Mouse (Mus musculus): ENCODE measurements around the gene Efna5. TPM values are rescaled to one million over a fixed set of nuclear protein-coding genes. Genes with fewer than 3 reads are reported as not detected.

Efna5 gene
- polyA plus RNA-seq, 1 experiment from 2014 or later: 46.0 TPM

- peaks cover 20% of the 10 kb centered on the region for H3K4me1 ChIP-seq
- no peak overlapping the region for H3K4me3 ChIP-seq (replicated peaks)
- no peak for ATAC-seq (ENCODE audit: low FRiP score)
- H3K9me3 ChIP-seq (replicated peaks): no peaks in the 10 kb centered on the region
- H3K27ac ChIP-seq (replicated peaks): no peak overlapping the region
- no peaks in the 10 kb centered on the region for H3K36me3 ChIP-seq
- no peak overlapping the region for H3K9ac ChIP-seq (replicated peaks)
- H3K4me2 ChIP-seq: no peak overlapping the region
- H3K27me3 ChIP-seq (replicated peaks): no peaks in the 10 kb centered on the region
- 95% methylated on average over 11 of the region's 11 CpGs for WGBS
These were observed 267.9 kb downstream of the Efna5 start for GRCm38 (mm10) chr17:62613232-62613631.

- 33% methylated on average over 8 of the region's 8 CpGs for WGBS
- Histone ChIP-seq H3K36me3 (no peaks in the 10 kb centered on the region), H3K4me2 (no peak overlapping the region), H3K27ac (replicated peaks) (no peak overlapping the region), H3K9me3 (replicated peaks) (no peaks in the 10 kb centered on the region), H3K9ac (replicated peaks) (no peak overlapping the region), H3K4me1 (peaks cover 27% of the 10 kb centered on the region), H3K4me3 (replicated peaks) (no peak overlapping the region), H3K27me3 (replicated peaks) (no peaks in the 10 kb centered on the region)
- no peak for ATAC-seq (ENCODE audit: low FRiP score)
These were observed 273.0 kb downstream of the Efna5 start for GRCm38 (mm10) chr17:62608145-62608544.

GRCm38 (mm10) chr17:62607304-62607914, 273.7 kb downstream of the Efna5 start:
- Histone ChIP-seq H3K27ac (replicated peaks) (peak overlapping the region; percentile 29), H3K9me3 (replicated peaks) (no peaks in the 10 kb centered on the region), H3K36me3 (no peaks in the 10 kb centered on the region), H3K4me2 (peak overlapping the region; percentile 33), H3K27me3 (replicated peaks) (no peaks in the 10 kb centered on the region), H3K9ac (replicated peaks) (no peak overlapping the region), H3K4me3 (replicated peaks) (0 out of 2 replicates have a peak overlapping the region, but pooled peaks have one; percentile 0), H3K4me1 (peaks cover 27% of the 10 kb centered on the region)
- 30% methylated on average over 18 of the region's 18 CpGs for WGBS
- peak; percentile 59 for ATAC-seq (ENCODE audit: low FRiP score)

DNA sequence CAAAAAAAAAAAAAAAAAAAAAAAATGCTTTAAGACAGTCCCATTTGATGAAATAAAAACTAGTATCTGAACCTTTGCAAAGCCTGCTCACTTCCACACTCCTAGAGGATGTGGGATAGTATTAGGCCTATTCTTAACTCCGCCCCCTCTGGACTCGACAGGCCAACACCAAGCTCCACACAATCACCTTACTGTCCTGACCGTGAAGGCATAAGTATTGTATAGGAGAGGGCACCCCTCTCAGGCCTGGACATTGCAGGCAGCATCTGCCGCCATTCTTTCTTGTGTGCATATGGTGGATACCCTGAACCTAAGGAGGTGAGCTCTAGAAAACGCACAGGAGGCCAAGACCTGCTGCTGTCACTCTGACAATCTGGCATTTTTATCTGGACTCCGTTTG, 274.4 kb downstream of the Efna5 start:
- H3K36me3 ChIP-seq: no peaks in the 10 kb centered on the region
- H3K9ac ChIP-seq (replicated peaks): no peak overlapping the region
- WGBS: 78% methylated on average over 6 of the region's 6 CpGs
- no peak; the same call in none of the 2 replicates for ATAC-seq (ENCODE audit: low FRiP score)
- no peak overlapping the region for H3K27ac ChIP-seq (replicated peaks)
- peaks cover 25% of the 10 kb centered on the region for H3K4me1 ChIP-seq
- no peaks in the 10 kb centered on the region for H3K9me3 ChIP-seq (replicated peaks)
- no peak overlapping the region for H3K4me3 ChIP-seq (replicated peaks)
- H3K27me3 ChIP-seq (replicated peaks): no peaks in the 10 kb centered on the region
- H3K4me2 ChIP-seq: no peak overlapping the region

- 75% methylated on average over 5 of the region's 5 CpGs for WGBS
- Histone ChIP-seq H3K4me1 (peaks cover 22% of the 10 kb centered on the region), H3K9me3 (replicated peaks) (no peaks in the 10 kb centered on the region), H3K27ac (replicated peaks) (no peak overlapping the region), H3K27me3 (replicated peaks) (no peaks in the 10 kb centered on the region), H3K4me2 (no peak overlapping the region), H3K9ac (replicated peaks) (no peak overlapping the region), H3K4me3 (replicated peaks) (no peak overlapping the region), H3K36me3 (no peaks in the 10 kb centered on the region)
- no peak for ATAC-seq (ENCODE audit: low FRiP score)
These were observed 276.8 kb downstream of the Efna5 start for GRCm38 (mm10) chr17:62604309-62604708.

DNA sequence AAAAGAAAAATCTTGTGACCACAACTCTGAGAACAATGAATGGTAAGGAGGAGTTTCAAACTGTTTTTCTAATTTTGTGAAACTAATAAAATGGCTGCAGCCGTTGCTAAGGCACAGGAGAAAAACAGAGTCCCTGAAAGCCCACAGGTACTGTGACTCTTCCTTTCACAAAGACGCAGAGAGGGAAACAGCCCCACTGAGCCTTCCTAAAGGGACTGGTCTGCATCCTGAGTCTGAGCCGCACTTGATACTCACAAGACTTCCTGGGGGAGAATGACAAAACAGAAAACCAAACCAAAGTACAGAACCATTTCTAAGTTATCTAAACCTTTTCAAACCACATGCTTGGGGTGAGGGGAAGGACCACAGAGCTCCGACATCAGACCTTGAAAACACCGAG, 277.5 kb downstream of the Efna5 start:
- H3K9me3 ChIP-seq (replicated peaks): no peaks in the 10 kb centered on the region
- no peaks in the 10 kb centered on the region for H3K27me3 ChIP-seq (replicated peaks)
- H3K27ac ChIP-seq (replicated peaks): no peak overlapping the region
- no peak for ATAC-seq (ENCODE audit: low FRiP score)
- H3K9ac ChIP-seq (replicated peaks): no peak overlapping the region
- H3K4me2 ChIP-seq: no peak overlapping the region
- H3K4me1 ChIP-seq: peaks cover 20% of the 10 kb centered on the region
- no peak overlapping the region for H3K4me3 ChIP-seq (replicated peaks)
- WGBS: 60% methylated on average over 5 of the region's 5 CpGs
- H3K36me3 ChIP-seq: no peaks in the 10 kb centered on the region

DNA sequence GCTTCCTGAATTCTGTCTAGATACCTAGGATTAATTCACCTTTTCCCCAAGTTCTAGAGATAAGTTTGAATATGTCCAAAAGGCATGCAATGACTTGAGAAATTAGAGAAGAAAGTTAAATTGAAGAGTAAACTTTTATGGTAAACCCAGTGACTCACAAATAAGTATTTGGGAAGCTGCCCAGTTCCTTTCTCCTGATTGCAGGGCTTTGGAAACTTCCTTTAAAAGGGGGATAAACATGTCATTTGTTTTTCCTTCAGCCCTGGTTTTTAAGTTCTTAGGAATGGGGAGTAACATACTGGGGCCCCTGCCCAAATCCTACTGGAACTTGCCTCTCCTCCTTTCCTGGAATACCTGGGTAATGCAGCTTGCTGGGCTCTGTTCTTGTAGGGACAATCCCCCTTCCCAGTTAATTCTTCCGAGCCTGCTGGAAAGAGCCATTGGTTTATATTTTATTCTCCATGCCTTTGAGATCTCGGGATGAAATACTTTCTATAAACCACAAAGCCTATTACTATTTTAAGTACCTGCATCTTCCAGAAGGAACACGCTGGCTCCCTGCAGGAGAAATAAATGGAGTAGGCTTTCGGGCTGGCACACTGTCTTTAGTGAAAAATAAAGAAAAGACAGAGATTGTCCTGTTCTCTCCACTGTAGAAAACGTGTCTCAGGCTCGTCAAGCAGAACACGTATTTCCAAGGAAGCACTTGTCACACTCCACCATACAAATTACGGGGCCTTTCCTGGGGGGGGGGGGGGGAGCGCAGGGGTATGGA, 282.2 kb downstream of the Efna5 start:
- WGBS: 58% methylated on average over 9 of the region's 9 CpGs
- Histone ChIP-seq H3K4me2 (no peak overlapping the region), H3K9me3 (replicated peaks) (no peaks in the 10 kb centered on the region)

DNA sequence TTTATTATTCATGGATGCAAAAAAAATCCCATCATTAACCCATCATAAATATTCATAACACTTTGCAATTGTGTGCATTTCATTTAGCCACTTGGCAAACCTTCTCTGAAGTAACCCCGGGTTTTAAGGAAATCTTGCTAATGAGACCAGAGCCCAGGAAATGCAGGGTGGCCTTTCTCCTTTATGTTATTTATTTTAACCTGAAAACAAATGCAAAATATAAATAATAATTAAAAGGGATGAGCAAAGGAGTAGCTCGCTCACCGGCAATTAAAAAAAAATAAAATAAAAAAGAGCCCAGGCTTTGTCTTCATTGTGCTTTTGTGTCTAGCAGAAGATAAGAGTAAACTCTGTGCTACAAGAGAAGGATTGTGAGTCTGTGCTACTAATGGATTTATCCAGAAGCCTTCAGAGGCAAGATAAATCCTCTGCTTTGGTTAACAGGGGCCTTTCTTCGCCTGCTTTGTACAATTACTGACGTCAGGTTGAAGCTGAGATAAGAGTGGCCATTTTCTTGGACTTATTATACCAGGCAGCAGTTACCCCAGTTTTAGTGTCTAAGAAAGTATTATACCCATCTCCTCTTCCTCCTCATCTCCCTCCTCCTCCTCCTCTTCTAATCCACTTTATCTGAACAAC, 288.6 kb downstream of the Efna5 start:
- Histone ChIP-seq H3K4me2 (no peak overlapping the region), H3K27ac (replicated peaks) (no peak overlapping the region), H3K27me3 (replicated peaks) (no peaks in the 10 kb centered on the region), H3K9me3 (replicated peaks) (no peaks in the 10 kb centered on the region), H3K9ac (replicated peaks) (no peak overlapping the region), H3K4me3 (replicated peaks) (no peak overlapping the region), H3K4me1 (no peaks in the 10 kb centered on the region), H3K36me3 (no peaks in the 10 kb centered on the region)
- no peak for ATAC-seq (ENCODE audit: low FRiP score)
- 70% methylated on average over 5 of the region's 5 CpGs for WGBS

More for the DNA sequence above, 282.2 kb downstream of the Efna5 start:
- no peak overlapping the region for H3K4me3 ChIP-seq (replicated peaks)
- H3K27ac ChIP-seq (replicated peaks): no peak overlapping the region
- no peaks in the 10 kb centered on the region for H3K36me3 ChIP-seq
- no peak overlapping the region for H3K9ac ChIP-seq (replicated peaks)
- no peaks in the 10 kb centered on the region; the same call in 1 of the 2 replicates for H3K4me1 ChIP-seq
- H3K27me3 ChIP-seq (replicated peaks): no peaks in the 10 kb centered on the region
- no peak for ATAC-seq (ENCODE audit: low FRiP score)

GRCm38 (mm10) chr17:62591581-62592435, 289.3 kb downstream of the Efna5 start:
- Histone ChIP-seq H3K27me3 (replicated peaks) (no peaks in the 10 kb centered on the region), H3K4me3 (replicated peaks) (no peak overlapping the region), H3K9me3 (replicated peaks) (no peaks in the 10 kb centered on the region), H3K4me1 (no peaks in the 10 kb centered on the region), H3K4me2 (no peak overlapping the region), H3K9ac (replicated peaks) (no peak overlapping the region), H3K27ac (replicated peaks) (no peak overlapping the region), H3K36me3 (no peaks in the 10 kb centered on the region)
- WGBS: 63% methylated on average over 10 of the region's 10 CpGs
- no peak for ATAC-seq (ENCODE audit: low FRiP score)

DNA sequence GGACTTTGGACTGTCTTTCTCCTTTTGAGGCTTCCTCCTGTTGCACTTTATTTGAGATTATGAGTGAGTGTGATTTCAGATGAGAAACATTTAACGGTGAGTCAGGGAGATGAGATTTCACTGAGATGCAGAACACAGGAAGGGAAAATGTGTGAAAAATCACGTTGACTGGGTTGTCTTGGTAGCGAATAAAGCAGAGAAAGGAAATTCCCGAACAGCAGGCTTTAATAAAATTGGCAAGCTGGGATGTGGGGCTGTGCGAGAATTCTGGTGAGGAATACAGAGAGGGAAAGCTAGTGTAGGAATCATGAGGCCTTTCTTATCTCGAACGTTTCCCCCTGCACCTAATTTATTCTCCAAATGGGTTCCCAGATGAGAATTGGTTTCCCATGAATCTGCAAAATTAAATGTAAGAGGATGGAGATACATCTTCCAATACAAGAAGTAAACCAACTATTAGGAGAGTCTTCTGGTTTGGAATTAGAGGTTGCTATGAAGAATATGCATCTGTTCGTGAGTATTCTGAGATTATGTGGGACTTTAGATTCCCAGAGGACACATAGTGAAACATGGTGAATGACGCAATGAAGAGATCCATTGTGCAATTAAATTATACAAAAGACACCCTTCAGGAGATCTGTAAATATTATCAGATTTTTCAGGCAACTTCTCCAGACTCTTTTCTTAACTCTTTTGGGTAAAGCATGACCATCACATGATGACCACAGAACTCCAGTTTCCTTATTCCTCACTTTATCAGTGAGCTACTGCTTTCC, 290.2 kb downstream of the Efna5 start:
- Histone ChIP-seq H3K4me2 (no peak overlapping the region), H3K4me3 (replicated peaks) (no peak overlapping the region), H3K36me3 (no peaks in the 10 kb centered on the region), H3K9me3 (replicated peaks) (no peaks in the 10 kb centered on the region), H3K4me1 (no peaks in the 10 kb centered on the region), H3K27me3 (replicated peaks) (no peaks in the 10 kb centered on the region), H3K27ac (replicated peaks) (no peak overlapping the region), H3K9ac (replicated peaks) (no peak overlapping the region)
- WGBS: 66% methylated on average over 9 of the region's 9 CpGs
- no peak for ATAC-seq (ENCODE audit: low FRiP score)

- WGBS: 82% methylated on average over 6 of the region's 6 CpGs
- Histone ChIP-seq H3K27ac (replicated peaks) (no peak overlapping the region), H3K4me1 (no peaks in the 10 kb centered on the region), H3K36me3 (no peaks in the 10 kb centered on the region), H3K9me3 (replicated peaks) (no peaks in the 10 kb centered on the region), H3K27me3 (replicated peaks) (no peaks in the 10 kb centered on the region), H3K4me3 (replicated peaks) (no peak overlapping the region), H3K9ac (replicated peaks) (no peak overlapping the region), H3K4me2 (no peak overlapping the region)
- ATAC-seq (ENCODE audit: low FRiP score): no peak
These were observed 301.0 kb downstream of the Efna5 start for GRCm38 (mm10) chr17:62580127-62580526.

Measured in neural tube, embryonic 15.5 days (tissue).